Mouse (Mus musculus) layer of hippocampus, adult 11-12 months (tissue): ENCODE results near the gene Dclk1.
A peak's percentile ranks its signal among the peaks of the same experiment; 100 is the strongest.
"Not testable (repeated sequence)": the region's sequence is repeated elsewhere in the genome, so short reads cannot be mapped to it uniquely, and the experiment has no call there.

Source experiments
- DNase-seq: peaks from one replicate; pipeline ENCODE4 v3.0.0; 2022; ENCODE audit warnings: low spot score

The Dclk1 gene

GRCm38 (mm10) chr3:55241730-55242421, at the start of gene Dclk1:
Dclk1 (plus strand) TSS chr3:55242364.
- DNase-seq = no peak

- no peak for DNase-seq
Observed at GRCm38 (mm10) chr3:55193351-55193750, 48.8 kb upstream of the Dclk1 start.

GRCm38 (mm10) chr3:55194792-55195191, 47.4 kb upstream of the Dclk1 start:
- no peak for DNase-seq

GRCm38 (mm10) chr3:55195581-55196327, 46.4 kb upstream of the Dclk1 start:
- no peak for DNase-seq

- DNase-seq = no peak
Observed at GRCm38 (mm10) chr3:55196328-55196710, 45.8 kb upstream of the Dclk1 start.

- DNase-seq = not testable (repeated sequence)
Observed at GRCm38 (mm10) chr3:55203621-55204020, 38.5 kb upstream of the Dclk1 start.

GRCm38 (mm10) chr3:55206413-55206812, 35.8 kb upstream of the Dclk1 start:
- DNase-seq = no peak

- no peak for DNase-seq
Observed at GRCm38 (mm10) chr3:55207665-55208064, 34.5 kb upstream of the Dclk1 start.

GRCm38 (mm10) chr3:55212254-55212653, 29.9 kb upstream of the Dclk1 start:
- DNase-seq = no peak

- no peak for DNase-seq
Observed at GRCm38 (mm10) chr3:55213785-55214184, 28.4 kb upstream of the Dclk1 start.

- DNase-seq = peak; percentile 16
Observed at GRCm38 (mm10) chr3:55214413-55214812, 27.8 kb upstream of the Dclk1 start.

GRCm38 (mm10) chr3:55222502-55222901, 19.7 kb upstream of the Dclk1 start:
- DNase-seq = no peak

- no peak for DNase-seq
Observed at GRCm38 (mm10) chr3:55223862-55224261, 18.3 kb upstream of the Dclk1 start.

- no peak for DNase-seq
Observed at GRCm38 (mm10) chr3:55226501-55227213, 15.5 kb upstream of the Dclk1 start.

GRCm38 (mm10) chr3:55227214-55227581, 15.0 kb upstream of the Dclk1 start:
- DNase-seq = no peak

GRCm38 (mm10) chr3:55242422-55243055, 375 bp downstream of the Dclk1 start:
- peak; percentile 79 for DNase-seq

- DNase-seq = peak; percentile 43
Observed at GRCm38 (mm10) chr3:55243056-55243471, 900 bp downstream of the Dclk1 start.

- DNase-seq = no peak
Observed at GRCm38 (mm10) chr3:55244087-55244486, 1.9 kb downstream of the Dclk1 start.

- no peak for DNase-seq
Observed at GRCm38 (mm10) chr3:55246618-55247272, 4.6 kb downstream of the Dclk1 start.

- DNase-seq = no peak
Observed at GRCm38 (mm10) chr3:55248048-55248447, 5.9 kb downstream of the Dclk1 start.

GRCm38 (mm10) chr3:55248508-55248907, 6.3 kb downstream of the Dclk1 start:
- peak; percentile 56 for DNase-seq

GRCm38 (mm10) chr3:55250631-55251030, 8.5 kb downstream of the Dclk1 start:
- DNase-seq = no peak
